Mouse (Mus musculus): ENCODE data around the gene 4930407I10Rik. TPM values are rescaled to one million over a fixed set of nuclear protein-coding genes. Genes with fewer than 3 reads are reported as not detected.

4930407I10Rik gene
- total and polyA plus RNA-seq, 3 experiments, result not detected

DNA sequence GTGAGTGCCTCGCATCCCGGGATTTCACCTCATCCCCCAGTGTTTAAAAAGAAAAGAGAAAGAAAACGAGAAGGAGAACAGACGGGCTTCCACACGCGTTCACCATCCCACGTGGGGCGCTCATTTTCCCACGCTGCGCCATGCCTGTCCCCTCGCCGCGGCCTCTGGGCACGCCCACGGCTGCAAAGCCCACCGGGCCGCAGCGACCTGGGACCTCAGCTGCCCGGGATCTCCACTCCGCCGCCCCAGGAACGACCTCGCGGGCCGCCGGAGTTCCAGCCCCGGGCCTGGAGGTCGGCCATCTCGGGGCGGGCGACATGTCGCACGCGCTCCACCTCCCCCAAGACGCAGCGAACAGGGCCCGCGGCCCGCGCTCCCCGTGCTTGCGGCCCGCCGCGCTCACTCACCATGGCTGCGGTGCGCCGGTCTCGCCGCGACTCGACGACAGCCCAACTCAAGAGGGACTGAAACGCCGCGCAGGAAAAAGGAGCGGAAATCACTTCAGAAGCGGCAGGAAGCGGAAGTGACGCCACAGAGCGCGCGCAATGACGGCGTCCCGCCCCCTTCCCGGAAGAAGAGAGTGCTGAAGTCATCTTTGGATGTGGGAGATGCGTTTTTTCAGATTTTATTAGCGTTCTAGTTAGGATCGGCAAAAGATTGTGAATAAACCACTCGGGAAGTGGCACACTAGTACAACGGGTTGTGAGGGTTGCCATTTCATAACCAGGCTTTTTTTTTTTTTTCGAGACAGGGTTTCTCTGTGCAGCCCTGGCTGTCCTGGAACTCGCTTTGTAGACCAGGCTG is 11.7 kb upstream of the 4930407I10Rik start, which contains the start of gene Snu13 (continued):
- TF ChIP-seq TAL1 (IDR thresholded peaks at IDR 0.05; ENCODE audit: low read length), result no peak
- no peak for TF ChIP-seq CTCF (IDR thresholded peaks at IDR 0.05 in 2 of 3, conservative IDR thresholded peaks at IDR 0.05 in 1 of 3; ENCODE audit: control insufficient read depth in 1 of 3, insufficient read depth in 1 of 3, low read depth in 2 of 3, low read length in 3 of 3, poor library complexity in 1 of 3, severe bottlenecking in 1 of 3)
- no peak for TF ChIP-seq EP300 (IDR thresholded peaks at IDR 0.05; ENCODE audit: low read depth in 1 of 2, low read length in 2 of 2)
- TF ChIP-seq MAX (IDR thresholded peaks at IDR 0.05; ENCODE audit: low read length), result peak; percentile 72
- no peak for TF ChIP-seq MEF2A (IDR thresholded peaks at IDR 0.05; ENCODE audit: extremely low read depth, insufficient replicate concordance, low read depth, low read length, poor library complexity, severe bottlenecking)
- TF ChIP-seq MAZ (IDR thresholded peaks at IDR 0.05; ENCODE audit: low read depth, low read length), result no peak
- TF ChIP-seq GABPA (IDR thresholded peaks at IDR 0.05; ENCODE audit: low read depth, low read length), result no peak
- no peak for TF ChIP-seq RAD21 (IDR thresholded peaks at IDR 0.05; ENCODE audit: low read depth, low read length)
- peak; percentile 84 for TF ChIP-seq TBP (IDR thresholded peaks at IDR 0.05; ENCODE audit: low read depth, low read length)
- peak; percentile 52; the same call in 1 of the 2 replicates for TF ChIP-seq KAT2A (conservative IDR thresholded peaks at IDR 0.05; ENCODE audit: low read depth, low read length)
- TF ChIP-seq SIN3A (IDR thresholded peaks at IDR 0.05; ENCODE audit: low read length), result peak; percentile 86
- TF ChIP-seq ZC3H11A (IDR thresholded peaks at IDR 0.05; ENCODE audit: low read depth, low read length), result no peak
- peak; percentile 74 to 82 for TF ChIP-seq POLR2A (IDR thresholded peaks at IDR 0.05; ENCODE audit: control insufficient read depth in 1 of 2, insufficient read depth in 1 of 2, low read depth in 1 of 2, low read length in 2 of 2, poor library complexity in 1 of 2)
- no peak for TF ChIP-seq ZKSCAN1 (IDR thresholded peaks at IDR 0.05; ENCODE audit: low read depth, low read length)
- peak; percentile 77 for TF ChIP-seq MXI1 (IDR thresholded peaks at IDR 0.05; ENCODE audit: low read depth, low read length)
- TF ChIP-seq POLR2AphosphoS2 (IDR thresholded peaks at IDR 0.05; ENCODE audit: low read length), result peak; percentile 86; the same call in 1 of the 2 replicates
- no peak for TF ChIP-seq CHD2 (IDR thresholded peaks at IDR 0.05; ENCODE audit: low read length)
- no peak for TF ChIP-seq MYB (IDR thresholded peaks at IDR 0.05; ENCODE audit: low read depth, low read length)
- TF ChIP-seq JUND (IDR thresholded peaks at IDR 0.05; ENCODE audit: low read depth, low read length), result no peak
- TF ChIP-seq BHLHE40 (IDR thresholded peaks at IDR 0.05; ENCODE audit: borderline replicate concordance, low read depth, low read length), result no peak
- TF ChIP-seq GATA1 (IDR thresholded peaks at IDR 0.05; ENCODE audit: low read depth, low read length), result no peak

DNA sequence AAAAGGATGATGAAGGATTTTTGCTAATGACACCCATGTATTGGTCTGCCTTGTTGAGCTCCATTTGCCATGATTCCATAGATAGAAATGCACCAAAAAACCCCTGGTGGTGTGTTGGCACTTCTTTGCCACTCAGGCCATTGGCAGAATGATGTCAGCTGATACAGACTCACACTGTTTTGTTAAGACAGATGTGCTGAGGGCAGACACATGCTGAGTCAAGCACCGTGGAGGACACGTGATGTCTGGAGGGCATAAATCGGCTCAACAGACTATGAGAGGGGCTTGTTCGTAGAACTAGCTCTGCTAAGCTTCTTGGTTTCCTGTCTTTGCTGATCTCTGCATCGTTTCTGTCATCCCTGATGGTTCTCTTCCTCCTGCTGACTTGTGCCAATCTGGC is 6.4 kb upstream of the 4930407I10Rik start:
- H3K4me1 ChIP-seq (ENCODE audit: control insufficient read depth in 1 of 2, insufficient read depth in 2 of 2, low read length in 2 of 2), result peaks cover 0 to 7% of the 10 kb centered on the region in 2 experiments; a peak in 2 of 4 replicates
- no peak for DNase-seq (ENCODE audit: low read depth, low spot score)
- H3K79me2 ChIP-seq (ENCODE audit: control insufficient read depth, insufficient read depth, low read length, poor library complexity), result no peaks in the 10 kb centered on the region; the same call in 1 of the 2 replicates
- H3K4me3 ChIP-seq (ENCODE audit: control insufficient read depth in 1 of 2, insufficient read depth in 1 of 2, low read depth in 2 of 2, low read length in 2 of 2), result no peak overlapping the region
- TF ChIP-seq TCF12 (IDR thresholded peaks at IDR 0.05; ENCODE audit: low read depth, low read length) (no peak), TBP (IDR thresholded peaks at IDR 0.05; ENCODE audit: low read depth, low read length) (no peak), NRF1 (IDR thresholded peaks at IDR 0.05; ENCODE audit: insufficient read depth, low read depth, low read length, poor library complexity, severe bottlenecking) (no peak), MAX (IDR thresholded peaks at IDR 0.05; ENCODE audit: low read length) (no peak), E2F4 (IDR thresholded peaks at IDR 0.05; ENCODE audit: borderline replicate concordance, low read depth, low read length) (no peak), USF2 (IDR thresholded peaks at IDR 0.05; ENCODE audit: borderline replicate concordance in 1 of 2, insufficient read depth in 1 of 2, low read depth in 1 of 2, low read length in 2 of 2) (no peak), BHLHE40 (IDR thresholded peaks at IDR 0.05; ENCODE audit: borderline replicate concordance, low read depth, low read length) (no peak), GABPA (IDR thresholded peaks at IDR 0.05; ENCODE audit: low read depth, low read length) (no peak), MXI1 (IDR thresholded peaks at IDR 0.05; ENCODE audit: low read depth, low read length) (no peak), SIN3A (IDR thresholded peaks at IDR 0.05; ENCODE audit: low read length) (no peak), CHD2 (IDR thresholded peaks at IDR 0.05; ENCODE audit: low read length) (no peak), SMC3 (IDR thresholded peaks at IDR 0.05; ENCODE audit: low read depth, low read length) (no peak), CTCF (IDR thresholded peaks at IDR 0.05 in 2 of 3, conservative IDR thresholded peaks at IDR 0.05 in 1 of 3; ENCODE audit: control insufficient read depth in 1 of 3, insufficient read depth in 1 of 3, low read depth in 2 of 3, low read length in 3 of 3, poor library complexity in 1 of 3, severe bottlenecking in 1 of 3) (no peak), MYC (IDR thresholded peaks at IDR 0.05; ENCODE audit: low read depth, low read length) (no peak), RAD21 (IDR thresholded peaks at IDR 0.05; ENCODE audit: low read depth, low read length) (no peak), MEF2A (IDR thresholded peaks at IDR 0.05; ENCODE audit: extremely low read depth, insufficient replicate concordance, low read depth, low read length, poor library complexity, severe bottlenecking) (no peak), JUND (IDR thresholded peaks at IDR 0.05; ENCODE audit: low read depth, low read length) (no peak), ZC3H11A (IDR thresholded peaks at IDR 0.05; ENCODE audit: low read depth, low read length) (no peak), KAT2A (conservative IDR thresholded peaks at IDR 0.05; ENCODE audit: low read depth, low read length) (no peak)
- H3K9me3 ChIP-seq (replicated peaks; ENCODE audit: insufficient read depth, low read length), result no peaks in the 10 kb centered on the region
- no peak overlapping the region for H3K9ac ChIP-seq (ENCODE audit: control insufficient read depth, low read depth, low read length, poor library complexity, severe bottlenecking)
- peaks cover 5 to 11% of the 10 kb centered on the region in 2 experiments for H3K27me3 ChIP-seq (ENCODE audit: control insufficient read depth in 1 of 2, insufficient read depth in 2 of 2, low read length in 2 of 2)
- peaks cover 0 to 3% of the 10 kb centered on the region in 2 experiments; a peak in 1 of 4 replicates for H3K36me3 ChIP-seq (ENCODE audit: control insufficient read depth in 1 of 2, insufficient read depth in 2 of 2, low read length in 2 of 2)
- no peak overlapping the region for H3K27ac ChIP-seq (ENCODE audit: control insufficient read depth, low read depth, low read length)

Measured in MEL (cell line).